Mouse (Mus musculus) C2C12 (cell line): ENCODE measurements around the gene Egflam. TPM values are rescaled to one million over a fixed set of nuclear protein-coding genes. Genes with fewer than 3 reads are reported as not detected.

Experiments used
- H3K27me3 ChIP-seq: one replicate; pipeline ENCODE4 v1.6.1; 2011; ENCODE audit not compliant: control insufficient read depth, insufficient read depth, insufficient read length
- H3K36me3 ChIP-seq: one replicate; pipeline ENCODE4 v1.6.1; 2011; ENCODE audit not compliant: control insufficient read depth, insufficient read depth
- H3K4me3 ChIP-seq: one replicate; pipeline ENCODE4 v1.5.1; 2011; ENCODE audit warnings: mild to moderate bottlenecking, control low read depth; ENCODE audit not compliant: poor library complexity, insufficient read depth, severe bottlenecking
- H3K79me2 ChIP-seq: one replicate; pipeline ENCODE4 v1.6.1; 2011; ENCODE audit not compliant: control insufficient read depth, insufficient read depth
- H3K79me3 ChIP-seq: one replicate; pipeline ENCODE4 v1.6.1; 2011; ENCODE audit warnings: low read depth, control low read depth
- H3ac ChIP-seq: one replicate; pipeline ENCODE3; 2011; ENCODE audit warnings: low read depth; ENCODE audit not compliant: control insufficient read depth, insufficient read length
- CEBPB ChIP-seq: IDR thresholded peaks from one replicate; pipeline ENCODE4 v1.6.1; 2011; ENCODE audit warnings: low read depth, mild to moderate bottlenecking, control low read depth, moderate library complexity
- CTCF ChIP-seq: IDR thresholded peaks from one replicate; pipeline ENCODE4 v1.5.1; 2011; ENCODE audit not compliant: control insufficient read depth, insufficient read depth, insufficient read length
- FOSL1 ChIP-seq: IDR thresholded peaks from one replicate; pipeline ENCODE4 v1.8.0; 2011; ENCODE audit warnings: mild to moderate bottlenecking, low read length; ENCODE audit not compliant: poor library complexity, insufficient read depth, severe bottlenecking
- MAX ChIP-seq: IDR thresholded peaks from one replicate; pipeline ENCODE4 v1.6.1; 2011; ENCODE audit warnings: mild to moderate bottlenecking, control low read depth
- MYOD1 ChIP-seq: IDR thresholded peaks from one replicate; pipeline ENCODE4 v1.6.1; 2011; ENCODE audit warnings: low read depth; ENCODE audit not compliant: control insufficient read depth, insufficient read length
- MYOG ChIP-seq: IDR thresholded peaks from one replicate; pipeline ENCODE4 v1.6.1; 2011; ENCODE audit not compliant: control insufficient read depth, insufficient read length; ENCODE audit errors: extremely low read depth
- USF1 ChIP-seq: IDR thresholded peaks from one replicate; pipeline ENCODE4 v1.6.1; 2011; ENCODE audit warnings: low read depth, mild to moderate bottlenecking, control low read depth, moderate library complexity
- polyA plus RNA-seq: library from polyadenylated mRNA; unstranded; fragments of >200 nt; fragmentation: generic; extraction: Trizol; gene quantifications from one replicate; pipeline ENCODE4 v1.2.1, GENCODE M21; 2012; ENCODE audit warnings: missing spikeins

Gene Egflam
- polyA plus RNA-seq, 1 experiment: 0.11 TPM

GRCm38 (mm10) chr15:7334517-7335298 is 63.5 kb downstream of the Egflam start:
- TF ChIP-seq USF1 (no peak), MYOG (no peak), CTCF (no peak), FOSL1 (no peak), MYOD1 (no peak), CEBPB (no peak), MAX (no peak)

GRCm38 (mm10) chr15:7332875-7333274 is 65.3 kb downstream of the Egflam start:
- Histone ChIP-seq H3K36me3 (no peaks in the 10 kb centered on the region), H3K27me3 (peaks cover 10% of the 10 kb centered on the region)
- TF ChIP-seq CEBPB (no peak), MYOD1 (no peak), CTCF (no peak), USF1 (no peak), MYOG (no peak), MAX (no peak), FOSL1 (no peak)

More at GRCm38 (mm10) chr15:7334517-7335298, 63.5 kb downstream of the Egflam start:
- H3ac ChIP-seq: no peak overlapping the region
- H3K4me3 ChIP-seq: no peak overlapping the region
- no peaks in the 10 kb centered on the region for H3K79me2 ChIP-seq
- no peaks in the 10 kb centered on the region for H3K36me3 ChIP-seq
- no peaks in the 10 kb centered on the region for H3K79me3 ChIP-seq
- peaks cover 10% of the 10 kb centered on the region for H3K27me3 ChIP-seq

GRCm38 (mm10) chr15:7322599-7323311 is 75.4 kb downstream of the Egflam start:
- Histone ChIP-seq H3K27me3 (no peaks in the 10 kb centered on the region), H3ac (no peak overlapping the region), H3K4me3 (no peak overlapping the region), H3K79me2 (no peaks in the 10 kb centered on the region), H3K36me3 (no peaks in the 10 kb centered on the region), H3K79me3 (no peaks in the 10 kb centered on the region)
- TF ChIP-seq FOSL1: no peak
- TF ChIP-seq CEBPB: no peak
- TF ChIP-seq USF1: no peak
- TF ChIP-seq MYOG: no peak
- no peak for TF ChIP-seq MYOD1
- no peak for TF ChIP-seq CTCF
- TF ChIP-seq MAX: no peak

More at GRCm38 (mm10) chr15:7332875-7333274, 65.3 kb downstream of the Egflam start:
- H3K79me3 ChIP-seq: no peaks in the 10 kb centered on the region
- H3K4me3 ChIP-seq: no peak overlapping the region
- no peaks in the 10 kb centered on the region for H3K79me2 ChIP-seq
- no peak overlapping the region for H3ac ChIP-seq

GRCm38 (mm10) chr15:7320901-7321300 is 77.3 kb downstream of the Egflam start:
- H3K27me3 ChIP-seq: no peaks in the 10 kb centered on the region
- H3K79me3 ChIP-seq: no peaks in the 10 kb centered on the region
- no peaks in the 10 kb centered on the region for H3K36me3 ChIP-seq
- no peaks in the 10 kb centered on the region for H3K79me2 ChIP-seq
- no peak overlapping the region for H3K4me3 ChIP-seq
- TF ChIP-seq MYOD1: no peak
- no peak for TF ChIP-seq USF1
- no peak overlapping the region for H3ac ChIP-seq

- H3K79me3 ChIP-seq: no peaks in the 10 kb centered on the region
- no peaks in the 10 kb centered on the region for H3K27me3 ChIP-seq
- TF ChIP-seq CEBPB (no peak), USF1 (no peak)
- no peaks in the 10 kb centered on the region for H3K36me3 ChIP-seq
- H3ac ChIP-seq: no peak overlapping the region
- no peak overlapping the region for H3K4me3 ChIP-seq
- H3K79me2 ChIP-seq: no peaks in the 10 kb centered on the region
These were observed 82.7 kb downstream of the Egflam start for GRCm38 (mm10) chr15:7315539-7315938.
